Mouse (Mus musculus): ENCODE measurements at regions not wholly inside any gene's neighbourhood (a gene's known extent, or its start where the extent isn't known, plus 50 kb on each side); places are given as distances from the start of the nearest gene placed in this dataset.

GRCm38 (mm10) chr14:120710782-120711181 lies 200.2 kb upstream of the Ipo5 start:
- TF ChIP-seq CTCF (IDR thresholded peaks at IDR 0.05; ENCODE audit: low read depth, low read length) (no peak), POLR2A (IDR thresholded peaks at IDR 0.05; ENCODE audit: extremely low read depth, insufficient read depth, low read length) (no peak)

Measured in liver, adult 2 months (tissue).